Mouse (Mus musculus) cerebellum, postnatal 36 days (tissue): ENCODE data around the gene Plxdc1.

ENCODE experiments used
- DNase-seq, 2 experiments: peaks; one replicate each; pipeline ENCODE4 v3.0.0; 2021 to 2022; ENCODE audit warnings: mixed read lengths in 2 of 2

The Plxdc1 gene

DNA sequence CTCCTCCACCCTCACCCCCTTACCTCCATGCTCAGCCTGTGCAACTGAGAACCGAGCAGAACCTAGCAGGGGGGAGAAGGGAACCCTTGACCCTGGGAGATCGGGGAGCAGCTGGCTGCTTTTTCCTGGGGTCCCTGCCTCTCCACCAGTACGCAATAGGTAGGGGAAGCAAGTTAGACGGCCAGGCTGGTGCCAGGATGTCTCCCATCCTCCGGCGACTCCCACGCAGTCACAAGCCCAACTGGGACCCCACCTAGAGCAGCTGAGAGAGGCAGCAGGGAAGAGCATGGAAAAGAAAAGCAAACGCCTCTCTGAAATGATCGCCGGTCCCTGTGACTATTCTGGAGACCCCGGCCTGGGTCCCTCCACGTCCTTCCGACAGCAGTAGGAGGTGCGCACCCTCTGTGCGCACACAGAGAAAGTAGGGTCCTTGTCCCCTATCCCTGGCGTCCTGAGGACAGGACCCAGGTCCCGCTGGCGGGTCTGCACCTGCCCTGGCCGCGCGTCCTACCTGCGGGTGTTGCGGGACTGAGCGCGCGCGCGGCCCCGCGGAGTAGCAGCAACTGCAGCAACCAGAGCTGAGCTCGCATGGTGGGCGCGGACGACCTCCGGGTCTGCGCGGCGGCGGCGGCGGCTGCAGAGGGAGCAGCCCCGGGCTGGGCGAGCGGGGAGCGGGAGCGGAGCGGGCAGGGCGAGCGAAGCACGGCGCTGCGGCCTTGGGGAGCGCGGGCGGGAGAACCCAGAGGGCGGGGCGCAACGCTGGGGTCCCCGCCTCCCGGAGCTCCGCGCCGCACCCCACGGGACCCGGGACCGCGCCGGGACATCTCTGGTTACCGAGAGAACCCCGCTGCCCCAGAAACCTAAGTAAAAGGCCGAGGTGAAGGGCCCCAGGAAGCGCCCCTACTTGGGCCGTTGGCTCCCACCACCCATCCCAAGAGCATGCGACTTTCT, at the start of gene Plxdc1:
TSS of gene Plxdc1 (minus strand) at position 718 of the 951 bp plus-strand sequence.
- no peak for DNase-seq

DNA sequence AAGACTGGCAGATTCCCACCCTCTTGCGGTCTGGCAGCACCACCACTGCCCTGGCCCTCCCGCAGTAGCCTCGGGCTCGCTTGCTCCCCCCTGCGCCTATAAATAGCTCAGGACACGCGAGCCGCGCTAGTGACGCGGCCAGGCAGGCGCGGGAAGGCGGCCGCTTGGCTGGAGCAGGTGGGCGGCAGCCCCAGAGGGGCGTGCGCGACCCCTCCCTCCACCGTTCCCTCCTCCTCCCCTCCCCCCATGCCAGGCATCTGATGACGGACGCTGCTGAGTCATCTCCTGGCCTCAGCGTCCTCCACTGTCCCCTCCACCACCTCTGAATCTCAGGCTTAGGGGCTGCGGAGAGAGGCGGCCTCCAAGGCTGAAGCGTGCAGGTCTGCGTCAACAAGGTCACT, 49.7 kb upstream of the Plxdc1 start:
- peak; percentile 67 to 71 for DNase-seq

- DNase-seq, result no peak
These were observed 48.6 kb upstream of the Plxdc1 start for GRCm38 (mm10) chr11:98034840-98035239.

- DNase-seq, result no peak
These were observed 47.8 kb upstream of the Plxdc1 start for GRCm38 (mm10) chr11:98034061-98034460.

- DNase-seq, result peak; percentile 83 to 88
These were observed 45.2 kb upstream of the Plxdc1 start for GRCm38 (mm10) chr11:98031443-98031770.

DNA sequence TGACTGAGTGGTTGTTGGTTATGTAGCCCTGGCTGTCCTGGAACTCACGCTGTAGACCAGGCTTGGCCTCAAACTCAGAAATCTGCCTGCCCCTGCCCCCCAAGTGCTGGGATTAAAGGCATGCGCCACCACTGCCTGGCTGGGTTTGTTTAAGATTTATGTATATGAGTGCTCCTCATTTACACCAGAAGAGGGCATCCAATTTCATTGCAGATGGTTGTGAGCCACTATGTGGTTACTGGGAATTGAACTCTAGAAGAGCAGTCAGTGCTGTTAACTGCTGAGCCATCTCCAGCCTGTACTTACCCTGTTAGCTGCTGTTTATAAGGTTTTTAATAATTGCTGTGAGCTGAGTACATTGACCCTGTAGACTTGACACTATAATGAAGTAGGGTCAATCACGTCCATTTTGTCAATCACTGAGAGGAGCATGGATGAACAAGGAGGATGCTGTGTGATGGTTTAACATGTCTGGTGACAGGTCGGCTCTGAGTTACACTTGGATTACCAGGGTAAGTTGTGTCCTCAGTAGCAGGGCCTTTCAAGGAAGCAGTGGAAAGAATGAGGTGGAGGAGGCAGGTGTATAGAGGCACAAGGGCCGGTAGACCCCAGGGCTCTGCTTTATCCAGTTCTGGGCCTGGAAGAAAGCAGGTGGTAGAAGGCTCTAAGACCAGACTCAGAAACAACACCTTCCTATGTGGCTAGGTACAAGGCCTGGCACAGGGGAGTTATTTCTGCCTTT, 44.6 kb upstream of the Plxdc1 start:
- no peak for DNase-seq

GRCm38 (mm10) chr11:98027785-98028184, 41.5 kb upstream of the Plxdc1 start:
- DNase-seq, result no peak

DNA sequence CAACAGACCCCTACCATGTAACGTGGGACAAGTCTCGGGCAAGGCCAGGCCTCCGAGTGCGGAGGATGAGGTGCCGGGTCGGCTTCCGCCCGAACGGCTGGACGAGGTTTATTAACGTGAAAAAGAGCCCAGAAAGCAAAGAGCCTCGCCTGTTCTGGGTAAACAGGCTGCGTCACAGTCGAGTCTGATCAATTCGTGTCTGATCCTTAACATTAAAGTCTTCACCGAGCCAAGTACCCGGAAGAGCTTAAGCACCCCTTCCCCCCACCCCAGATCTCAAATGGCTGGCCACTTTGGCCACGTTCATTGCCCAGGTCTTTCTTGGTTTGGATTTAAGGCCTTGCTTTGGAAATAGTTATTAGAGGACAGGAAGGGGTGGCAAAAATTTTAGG, 41.0 kb upstream of the Plxdc1 start:
- DNase-seq, result no peak

- DNase-seq, result peak; percentile 94 to 95
These were observed 40.5 kb upstream of the Plxdc1 start, which contains the start of gene Rpl19 for GRCm38 (mm10) chr11:98026570-98027296. TSS of gene Rpl19 (plus strand) at chr11:98026710.

GRCm38 (mm10) chr11:98026248-98026569, 40.0 kb upstream of the Plxdc1 start:
- DNase-seq, result no peak

DNA sequence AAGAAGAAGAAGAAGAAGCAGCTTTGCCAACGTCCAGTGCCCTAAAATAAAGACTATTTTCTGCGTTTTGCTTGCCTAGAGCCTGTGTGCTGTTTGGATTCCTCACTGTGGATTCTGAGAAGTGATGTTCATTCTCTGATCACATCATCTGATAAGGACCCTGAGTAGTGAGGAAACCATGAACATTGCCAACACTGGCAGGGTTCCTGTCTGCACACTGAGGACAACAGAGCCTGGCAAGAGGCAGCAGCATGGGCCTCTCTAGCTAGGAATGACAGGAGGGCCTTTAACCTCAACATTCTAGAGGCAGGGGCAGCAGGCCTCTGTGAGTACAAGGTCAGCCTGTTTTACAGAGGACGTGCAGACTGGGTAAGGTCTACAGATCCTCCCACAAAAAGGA, 38.3 kb upstream of the Plxdc1 start:
- DNase-seq, result no peak

GRCm38 (mm10) chr11:98022555-98023371, 36.5 kb upstream of the Plxdc1 start, which contains the start of gene Cacnb1:
TSS of gene Cacnb1 (minus strand) at chr11:98023034.
- peak; percentile 51 to 67 for DNase-seq

DNA sequence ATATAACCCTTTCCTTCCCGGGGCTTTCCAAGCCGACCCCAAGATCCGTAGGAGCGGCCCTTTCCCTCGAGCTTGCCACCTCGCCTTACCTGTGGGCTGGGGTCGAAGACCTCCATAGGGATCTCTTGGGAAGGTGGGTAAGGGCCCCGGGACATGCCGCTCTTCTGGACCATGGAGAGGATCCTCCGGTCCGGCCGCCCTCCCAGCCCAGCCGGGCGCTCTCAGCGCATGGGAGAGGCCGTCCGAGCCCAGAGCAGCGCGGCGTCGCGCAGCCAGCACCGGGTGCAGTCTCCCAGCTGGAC, 36.0 kb upstream of the Plxdc1 start:
- no peak for DNase-seq

GRCm38 (mm10) chr11:98021565-98022252, 35.5 kb upstream of the Plxdc1 start:
- peak; percentile 40 to 52 for DNase-seq

- no peak for DNase-seq
These were observed 34.9 kb upstream of the Plxdc1 start for GRCm38 (mm10) chr11:98021118-98021517.

DNA sequence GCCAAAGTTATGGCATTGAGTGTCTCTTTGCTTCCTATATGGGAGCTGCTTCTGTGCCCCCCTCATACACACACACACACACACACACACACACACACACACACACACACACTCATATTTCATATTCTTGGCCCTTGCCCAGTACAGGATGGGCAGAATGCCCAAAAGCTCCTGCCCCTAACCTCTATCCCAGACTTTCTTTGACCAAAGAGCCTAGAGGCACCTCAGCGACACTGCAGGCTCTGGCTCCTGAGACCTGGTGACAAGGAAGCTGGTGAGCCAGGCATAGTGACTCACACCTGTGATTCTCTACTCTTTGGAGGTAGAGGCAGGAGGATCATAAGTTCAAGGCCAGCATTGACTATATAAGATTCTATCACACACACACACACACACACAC, 34.5 kb upstream of the Plxdc1 start:
- DNase-seq, result no peak

DNA sequence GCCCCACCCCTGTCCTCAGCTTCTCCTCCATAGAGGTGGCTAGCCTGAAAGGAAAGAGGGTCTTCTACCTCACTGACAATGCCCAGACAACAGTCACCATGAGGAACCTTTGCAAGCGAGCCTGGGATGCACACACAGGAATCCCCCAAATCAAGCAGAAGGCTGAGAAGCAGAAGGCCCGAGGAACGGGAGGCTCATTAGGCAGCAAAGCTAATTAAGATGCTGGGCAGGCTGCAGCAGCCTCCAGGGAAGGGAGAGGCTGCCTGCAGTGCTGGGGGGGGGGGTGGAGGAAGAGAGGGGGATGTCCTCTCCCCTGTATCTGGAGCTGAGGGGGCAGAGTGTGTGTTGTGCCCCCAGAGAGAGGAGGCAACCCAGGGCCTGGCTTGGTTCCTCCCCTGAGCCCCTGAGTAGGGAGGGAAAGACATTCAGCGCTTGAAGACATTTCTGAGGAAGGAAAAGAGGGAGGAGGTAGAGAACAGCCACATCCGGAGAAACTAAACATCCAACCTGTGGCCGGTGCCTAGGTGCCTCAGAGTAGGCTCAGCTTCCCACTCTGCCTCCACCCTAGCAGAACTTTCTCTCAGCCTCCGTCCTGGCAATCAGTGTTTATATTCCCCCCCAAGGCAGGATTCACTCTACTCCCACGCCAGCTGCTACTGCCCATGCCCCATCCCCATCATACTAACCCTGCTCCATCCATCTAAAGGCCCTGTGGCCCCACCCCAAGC, 33.8 kb upstream of the Plxdc1 start:
- no peak for DNase-seq

GRCm38 (mm10) chr11:98018858-98019641, 32.8 kb upstream of the Plxdc1 start:
- DNase-seq, result peak in 1 of 2 experiments; percentile 27

DNA sequence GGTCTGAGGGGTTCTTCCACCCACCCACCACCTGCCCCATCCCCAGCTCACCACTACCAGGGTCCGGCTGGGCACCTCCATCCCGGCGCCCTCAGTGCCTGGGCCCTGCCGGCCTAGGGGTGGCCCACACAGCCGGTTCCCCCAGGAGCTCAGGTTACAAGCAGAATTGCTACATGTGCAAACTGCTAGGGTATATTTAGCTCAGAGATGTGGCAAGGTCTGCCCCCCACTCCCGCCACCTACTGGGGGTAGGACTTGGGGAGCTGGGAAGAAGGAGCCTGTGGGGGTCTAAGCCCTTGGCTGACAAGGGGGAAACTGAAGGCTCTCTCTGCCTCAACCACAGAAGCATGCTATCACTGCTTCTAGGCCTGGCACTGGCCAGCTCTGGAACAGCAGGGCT, 32.0 kb upstream of the Plxdc1 start:
- no peak for DNase-seq

- DNase-seq, result no peak
These were observed 30.6 kb upstream of the Plxdc1 start for GRCm38 (mm10) chr11:98016824-98017223.
